Mouse (Mus musculus) stomach, postnatal 0 days (tissue): ENCODE results near the gene Utp18. TPM values are rescaled to one million over a fixed set of nuclear protein-coding genes. Genes with fewer than 3 reads are reported as not detected.

ENCODE experiments used
- ATAC-seq: fragments of 200-750 bp; cut with Nextera tagmentation; 2 replicates; pipeline ENCODE4 v1.8.0; 2017; ENCODE audit not compliant: low FRiP score, low TSS enrichment
- DNase-seq: peaks from one replicate; pipeline ENCODE4 v3.0.0-alpha.2; 2016; ENCODE audit warnings: low spot score
- H3K27ac ChIP-seq: fragments of 300-500 bp; sonication (generic); replicated peaks from 2 replicates; pipeline ENCODE4 v1.5.1; 2014; ENCODE audit warnings: mild to moderate bottlenecking, control low read depth
- H3K27me3 ChIP-seq: fragments of 300-500 bp; sonication (generic); 2 replicates; pipeline ENCODE4 v1.6.1; 2014; ENCODE audit warnings: low read length; ENCODE audit not compliant: control insufficient read depth, insufficient read depth
- H3K36me3 ChIP-seq: fragments of 300-500 bp; sonication (generic); 2 replicates; pipeline ENCODE4 v1.6.1; 2014; ENCODE audit warnings: low read length, mixed read lengths; ENCODE audit not compliant: control insufficient read depth, insufficient read depth
- H3K4me1 ChIP-seq: fragments of 300-500 bp; sonication (generic); replicated peaks from 2 replicates; pipeline ENCODE4 v1.6.1; 2014; ENCODE audit warnings: antibody characterized with exemption; ENCODE audit not compliant: control insufficient read depth, insufficient read depth
- H3K4me2 ChIP-seq: fragments of 300-500 bp; sonication (generic); replicated peaks from 2 replicates; pipeline ENCODE4 v1.6.1; 2014; ENCODE audit warnings: low read depth, mild to moderate bottlenecking, control low read depth, moderate library complexity
- H3K4me3 ChIP-seq: fragments of 300-500 bp; sonication (generic); 2 replicates; pipeline ENCODE4 v1.5.1; 2014; ENCODE audit warnings: low read depth, low read length, control low read depth
- H3K9ac ChIP-seq: fragments of 300-500 bp; sonication (generic); 2 replicates; pipeline ENCODE4 v1.6.1; 2014; ENCODE audit warnings: mild to moderate bottlenecking, low read length, control low read depth, mixed read lengths
- H3K9me3 ChIP-seq: fragments of 300-500 bp; sonication (generic); 2 replicates; pipeline ENCODE4 v1.6.1; 2016; ENCODE audit warnings: low read length; ENCODE audit not compliant: control insufficient read depth
- CTCF ChIP-seq: IDR thresholded peaks from 2 replicates; pipeline ENCODE4 v1.5.1; 2016; ENCODE audit warnings: antibody characterized with exemption, low read depth, mild to moderate bottlenecking, moderate library complexity
- EP300 ChIP-seq: optimal IDR thresholded peaks from 2 replicates; pipeline ENCODE3; 2016; ENCODE audit warnings: antibody characterized with exemption
- WGBS: fragments of 180-500 bp; shearing (Covaris S2); extraction: QIAGEN DNeasy Blood & Tissue Kit; methylation state at CpG from one replicate; pipeline ENCODE4 v1.1.7; 2014; 5-methylcytosine and 5-hydroxymethylcytosine counted together
- polyA plus RNA-seq: library from polyadenylated mRNA; unstranded; fragments of >200 nt; fragmentation: Nextera tagmentation; extraction: Ambion mirVana; gene quantifications from 2 replicates; pipeline ENCODE4 v1.2.1, GENCODE M21; 2015

Utp18 gene
- polyA plus RNA-seq, 1 experiment from 2014 or later = 16.4 TPM

GRCm38 (mm10) chr11:93906834-93907233 lies 21.3 kb upstream of the Utp18 start:
- TF ChIP-seq EP300 (no peak), CTCF (no peak)
- Histone ChIP-seq H3K9ac (no peak overlapping the region), H3K4me3 (no peak overlapping the region), H3K4me1 (no peaks in the 10 kb centered on the region), H3K4me2 (no peak overlapping the region), H3K9me3 (no peaks in the 10 kb centered on the region), H3K36me3 (peaks cover 12% of the 10 kb centered on the region), H3K27ac (no peak overlapping the region), H3K27me3 (no peaks in the 10 kb centered on the region)
- no peak for DNase-seq
- 80% methylated on average over 4 of the region's 4 CpGs for WGBS
- ATAC-seq = no peak

- TF ChIP-seq EP300 = no peak
- no peak for TF ChIP-seq CTCF
- 63% methylated on average over 3 of the region's 3 CpGs for WGBS
Observed at GRCm38 (mm10) chr11:93897732-93898131, 12.2 kb upstream of the Utp18 start.

GRCm38 (mm10) chr11:93887080-93887447 lies 1.5 kb upstream of the Utp18 start:
- WGBS = 5% methylated on average over 4 of the region's 4 CpGs
- Histone ChIP-seq H3K4me3 (peak overlapping the region; percentile 99), H3K4me1 (0 out of 2 replicates have a peak, but pooled peaks cover 3% of the 10 kb centered on the region), H3K9me3 (no peaks in the 10 kb centered on the region), H3K9ac (peak overlapping the region; percentile 98), H3K27ac (peak overlapping the region; percentile 97; the same call in 1 of the 2 replicates), H3K4me2 (peak overlapping the region; percentile 85), H3K36me3 (no peaks in the 10 kb centered on the region), H3K27me3 (no peaks in the 10 kb centered on the region)
- DNase-seq (no peak), ATAC-seq (no peak)
- TF ChIP-seq EP300 (no peak), CTCF (no peak)

More at GRCm38 (mm10) chr11:93897732-93898131, 12.2 kb upstream of the Utp18 start:
- H3K4me3 ChIP-seq = no peak overlapping the region
- H3K27ac ChIP-seq = no peak overlapping the region
- H3K4me1 ChIP-seq = no peaks in the 10 kb centered on the region
- no peaks in the 10 kb centered on the region for H3K9me3 ChIP-seq
- DNase-seq (no peak), ATAC-seq (no peak)
- H3K9ac ChIP-seq = no peak overlapping the region
- H3K36me3 ChIP-seq = no peaks in the 10 kb centered on the region
- H3K27me3 ChIP-seq = no peaks in the 10 kb centered on the region
- H3K4me2 ChIP-seq = no peak overlapping the region

GRCm38 (mm10) chr11:93886411-93887079 lies 979 bp upstream of the Utp18 start:
- Histone ChIP-seq H3K27me3 (no peaks in the 10 kb centered on the region), H3K27ac (peak overlapping the region; percentile 97), H3K9ac (peak overlapping the region; percentile 98), H3K4me2 (peak overlapping the region; percentile 85), H3K9me3 (no peaks in the 10 kb centered on the region), H3K36me3 (no peaks in the 10 kb centered on the region), H3K4me3 (peak overlapping the region; percentile 99), H3K4me1 (0 out of 2 replicates have a peak, but pooled peaks cover 3% of the 10 kb centered on the region)
- DNase-seq = peak; percentile 67
- under 1% methylated on average over 32 of the region's 34 CpGs for WGBS
- no peak for ATAC-seq
- no peak for TF ChIP-seq EP300
- TF ChIP-seq CTCF = 0 out of 2 replicates have a peak, but pooled peaks have one; percentile 21

GRCm38 (mm10) chr11:93884901-93885571 lies 530 bp downstream of the Utp18 start:
- under 1% methylated on average over 65 of the region's 81 CpGs for WGBS
- 0 out of 2 replicates have a peak, but pooled peaks cover 3% of the 10 kb centered on the region for H3K4me1 ChIP-seq
- peak overlapping the region; percentile 99 for H3K4me3 ChIP-seq
- no peaks in the 10 kb centered on the region for H3K36me3 ChIP-seq
- H3K9me3 ChIP-seq = no peaks in the 10 kb centered on the region
- DNase-seq = peak; percentile 81
- no peaks in the 10 kb centered on the region for H3K27me3 ChIP-seq
- TF ChIP-seq CTCF (peak; percentile 54), EP300 (no peak)
- peak; percentile 61 for ATAC-seq
- H3K27ac ChIP-seq = peak overlapping the region; percentile 97
- peak overlapping the region; percentile 85 for H3K4me2 ChIP-seq
- H3K9ac ChIP-seq = peak overlapping the region; percentile 86
